In the genomic region with DNA sequence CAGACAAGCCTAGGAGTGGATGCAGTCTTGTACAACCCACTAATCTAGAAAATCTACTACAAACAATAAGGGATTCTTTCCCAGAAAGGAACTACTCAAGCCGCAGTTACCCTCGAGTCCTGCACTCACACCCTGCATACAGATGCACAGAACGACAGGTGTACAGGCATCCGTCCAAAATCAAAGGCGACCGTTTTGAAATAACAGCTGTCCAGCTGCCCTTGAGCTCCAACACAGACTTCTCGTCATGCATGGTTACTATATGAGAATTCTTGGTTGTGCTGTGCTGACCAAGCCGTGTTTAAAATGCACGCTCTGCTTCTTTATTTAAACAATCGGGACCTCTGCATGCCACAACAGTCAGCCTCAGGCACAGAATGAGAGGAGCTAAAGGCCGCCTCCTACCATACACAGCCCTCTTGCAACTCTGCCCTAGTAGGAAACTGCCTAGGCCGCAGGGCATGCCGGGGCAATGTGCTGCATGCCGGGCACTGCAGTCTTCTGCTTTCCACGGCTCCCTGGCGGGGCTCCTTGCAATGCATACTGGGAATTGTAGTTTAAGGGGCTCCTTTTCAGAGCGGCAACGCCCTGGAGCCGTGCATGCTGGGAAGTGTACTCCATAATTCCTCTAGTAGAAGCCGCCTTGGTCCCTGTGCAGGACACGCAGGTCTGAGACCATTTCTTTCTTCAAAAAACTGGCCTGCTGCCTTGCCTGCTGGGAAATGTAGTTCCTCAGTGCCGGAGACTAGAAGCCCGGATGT, we compare ENCODE assay signal across 8 mouse cellular contexts.
DNase-seq lines count a peak whose midpoint lies in the region; ATAC-seq lines count a peak whose summit lies in the region.

No protein-coding gene starts in this region.

- H3K9ac ChIP-seq in embryonic facial prominence, embryonic 11.5 days (replicated peaks; ENCODE audit: low read length): peak overlapping the region; percentile 54
- peak overlapping the region; percentile 45 for H3K9ac ChIP-seq in midbrain, embryonic 12.5 days (replicated peaks)

- H3K4me2 ChIP-seq in embryonic facial prominence, embryonic 11.5 days (ENCODE audit: low read depth, low read length): peak overlapping the region; percentile 29
- H3K4me2 ChIP-seq in midbrain, embryonic 12.5 days (replicated peaks): peak overlapping the region; percentile 49

- WGBS in embryonic facial prominence, embryonic 11.5 days: 13% methylated on average over 23 of the region's 23 CpGs
- WGBS in limb, embryonic 10.5 days: 24% methylated on average over 23 of the region's 23 CpGs
- WGBS in midbrain, embryonic 12.5 days: 14% methylated on average over 23 of the region's 23 CpGs

- H3K27ac ChIP-seq in embryonic facial prominence, embryonic 11.5 days (replicated peaks; ENCODE audit: low read depth, low read length): no peak overlapping the region
- peak overlapping the region; percentile 82 for H3K27ac ChIP-seq in limb, embryonic 10.5 days
- H3K27ac ChIP-seq in midbrain, embryonic 12.5 days (replicated peaks): peak overlapping the region; percentile 82

- H3K27me3 ChIP-seq in embryonic facial prominence, embryonic 11.5 days (ENCODE audit: control insufficient read depth, insufficient read depth, low read length): no peaks in the 10 kb centered on the region
- no peaks in the 10 kb centered on the region for H3K27me3 ChIP-seq in limb, embryonic 10.5 days (ENCODE audit: low read depth, poor library complexity, severe bottlenecking)
- no peaks in the 10 kb centered on the region for H3K27me3 ChIP-seq in midbrain, embryonic 12.5 days

- no peaks in the 10 kb centered on the region for H3K36me3 ChIP-seq in embryonic facial prominence, embryonic 11.5 days (replicated peaks; ENCODE audit: control insufficient read depth, insufficient read depth, low read depth, low read length)
- no peaks in the 10 kb centered on the region for H3K36me3 ChIP-seq in limb, embryonic 10.5 days
- no peaks in the 10 kb centered on the region for H3K36me3 ChIP-seq in midbrain, embryonic 12.5 days

- H3K9me3 ChIP-seq in embryonic facial prominence, embryonic 11.5 days (replicated peaks; ENCODE audit: control insufficient read depth, low read length): no peaks in the 10 kb centered on the region
- no peaks in the 10 kb centered on the region for H3K9me3 ChIP-seq in limb, embryonic 10.5 days (replicated peaks)
- no peaks in the 10 kb centered on the region for H3K9me3 ChIP-seq in midbrain, embryonic 12.5 days

- peak; percentile 90 for DNase-seq in adrenal gland, postnatal 25 days
- DNase-seq in embryonic facial prominence, embryonic 11.5 days (ENCODE audit: low spot score): peak; percentile 97
- peak; percentile 96 to 98 for DNase-seq in heart, adult 18-20 months
- peak; percentile 94 for DNase-seq in kidney, adult 18-20 months
- DNase-seq in limb, embryonic 10.5 days (ENCODE audit: low spot score): peak; percentile 90
- DNase-seq in skeletal muscle tissue, adult 2 months (ENCODE audit: low read depth, low spot score): peak; percentile 96

- H3K4me3 ChIP-seq in embryonic facial prominence, embryonic 11.5 days (ENCODE audit: low read depth, low read length): peak overlapping the region; percentile 23
- peak overlapping the region; percentile 45 for H3K4me3 ChIP-seq in limb, embryonic 10.5 days
- H3K4me3 ChIP-seq in midbrain, embryonic 12.5 days: peak overlapping the region; percentile 28

- H3K4me1 ChIP-seq in embryonic facial prominence, embryonic 11.5 days (ENCODE audit: control insufficient read depth, insufficient read depth, low read length): no peaks in the 10 kb centered on the region
- peaks cover 9% of the 10 kb centered on the region for H3K4me1 ChIP-seq in limb, embryonic 10.5 days
- peaks cover 9% of the 10 kb centered on the region for H3K4me1 ChIP-seq in midbrain, embryonic 12.5 days

- ATAC-seq in embryonic facial prominence, embryonic 11.5 days (replicated peaks; ENCODE audit: insufficient number of reproducible peaks, low FRiP score, low TSS enrichment, low read depth): peak; percentile 100
- peak; percentile 99 for ATAC-seq in midbrain, embryonic 12.5 days (ENCODE audit: low FRiP score, low read depth)
- no peak for ATAC-seq in erythroid progenitor cell, adult 5-6 weeks (replicated peaks; ENCODE audit: low FRiP score, poor library complexity, severe bottlenecking)
